Mouse (Mus musculus) liver, postnatal 0 days (tissue): ENCODE data around the gene Bag6.

Source experiments
- CTCF ChIP-seq: sonication (generic); IDR thresholded peaks from 2 replicates; pipeline ENCODE4 v1.5.1; 2016; ENCODE audit warnings: antibody characterized with exemption, low read depth
- EP300 ChIP-seq: IDR thresholded peaks from 2 replicates; pipeline ENCODE4 v1.6.1; 2016; ENCODE audit warnings: antibody characterized with exemption, low read depth, mild to moderate bottlenecking

DNA sequence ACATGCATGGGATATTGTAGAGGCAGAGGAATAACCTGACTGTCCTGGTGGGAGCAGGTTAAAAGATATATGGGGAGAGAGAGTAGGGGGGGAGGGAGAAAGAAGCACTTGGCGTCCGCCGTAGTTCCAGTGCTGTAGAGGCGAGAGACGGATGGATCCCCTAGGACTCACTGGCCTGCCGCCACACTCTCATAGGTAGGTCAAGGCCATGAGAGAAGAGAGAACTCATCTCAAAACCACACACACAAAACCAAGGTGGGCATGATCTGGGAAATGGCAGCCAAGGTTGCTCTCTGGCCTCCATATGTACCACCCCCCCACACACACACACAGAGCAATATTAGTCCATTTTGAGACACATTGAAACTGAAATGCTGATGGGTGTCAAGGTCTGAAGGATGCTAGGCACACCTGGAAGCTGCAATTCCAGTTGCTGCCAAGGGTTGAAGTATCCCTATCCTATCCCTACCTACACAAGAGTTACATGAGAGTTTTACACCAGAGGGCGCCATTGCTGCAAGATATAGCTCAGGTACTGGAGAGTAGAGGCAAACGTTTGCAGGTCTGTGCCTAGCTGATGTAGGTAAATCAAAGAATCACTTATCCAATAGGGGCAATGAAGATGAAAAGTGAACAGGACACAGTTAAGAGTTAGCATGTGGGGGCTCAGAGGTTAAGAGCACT, 31.5 kb downstream of the Bag6 start:
- TF ChIP-seq CTCF (peak; percentile 85), EP300 (no peak)
